Mouse (Mus musculus): Measurements from ENCODE around the gene Rxylt1.

DNA sequence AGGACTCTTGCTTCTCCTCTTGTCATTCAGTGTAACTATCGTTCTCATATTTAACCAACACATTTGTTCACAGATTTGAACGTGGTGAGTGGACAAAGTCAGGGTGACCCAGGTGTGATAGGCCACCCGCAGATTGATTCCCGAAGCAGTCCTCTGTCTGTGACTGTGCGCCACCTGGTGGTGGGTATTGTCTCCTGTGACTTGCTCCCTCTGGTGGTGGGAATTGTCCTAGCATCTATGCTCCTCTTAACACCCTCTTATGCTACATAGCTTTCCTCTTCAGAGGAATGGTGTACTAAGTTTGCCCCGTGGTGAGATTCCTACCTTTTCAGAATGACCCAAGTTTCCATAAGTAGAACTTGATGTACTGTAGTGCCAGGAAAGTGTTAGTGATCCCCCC is 45.3 kb downstream of the Rxylt1 start:
- no peak for TF ChIP-seq TAL1 (IDR thresholded peaks at IDR 0.05; ENCODE audit: low read length)
- no peak for TF ChIP-seq MXI1 (IDR thresholded peaks at IDR 0.05; ENCODE audit: low read depth, low read length)
- peak in 2 of 3 experiments; percentile 97 to 100; a peak in 5 of 6 replicates for TF ChIP-seq CTCF (IDR thresholded peaks at IDR 0.05 in 2 of 3, conservative IDR thresholded peaks at IDR 0.05 in 1 of 3; ENCODE audit: control insufficient read depth in 1 of 3, insufficient read depth in 1 of 3, low read depth in 2 of 3, low read length in 3 of 3, poor library complexity in 1 of 3, severe bottlenecking in 1 of 3)
- TF ChIP-seq MYC (IDR thresholded peaks at IDR 0.05; ENCODE audit: low read depth, low read length) = no peak
- TF ChIP-seq MAZ (IDR thresholded peaks at IDR 0.05; ENCODE audit: low read depth, low read length) = no peak
- no peak for TF ChIP-seq GATA1 (IDR thresholded peaks at IDR 0.05; ENCODE audit: low read depth, low read length)
- no peak for TF ChIP-seq MAX (IDR thresholded peaks at IDR 0.05; ENCODE audit: low read length)
- TF ChIP-seq USF2 (IDR thresholded peaks at IDR 0.05; ENCODE audit: borderline replicate concordance in 1 of 2, insufficient read depth in 1 of 2, low read depth in 1 of 2, low read length in 2 of 2) = no peak
- TF ChIP-seq RCOR1 (IDR thresholded peaks at IDR 0.05; ENCODE audit: low read depth, low read length) = no peak
- no peak for TF ChIP-seq CHD2 (IDR thresholded peaks at IDR 0.05; ENCODE audit: low read length)
- TF ChIP-seq POLR2A (IDR thresholded peaks at IDR 0.05; ENCODE audit: control insufficient read depth in 1 of 2, insufficient read depth in 1 of 2, low read depth in 1 of 2, low read length in 2 of 2, poor library complexity in 1 of 2) = no peak
- TF ChIP-seq USF1 (IDR thresholded peaks at IDR 0.05; ENCODE audit: low read depth, low read length) = no peak
- TF ChIP-seq TBP (IDR thresholded peaks at IDR 0.05; ENCODE audit: low read depth, low read length) = peak; percentile 29; the same call in 1 of the 2 replicates
